In genomic region chr9:108808163-108808665, GRCm38 (mm10) we compare ENCODE assay signal across 8 mouse cellular contexts. TPM values are rescaled to one million over a fixed set of nuclear protein-coding genes. Genes with fewer than 3 reads are reported as not detected.
DNase-seq lines count a peak whose midpoint lies in the region; ATAC-seq lines count a peak whose summit lies in the region.

TSS of gene Nckipsd (plus strand) at chr9:108808368.

- peak within 1 kb of the TSS; percentile 80 for H3K4me2 ChIP-seq in heart, embryonic 12.5 days
- H3K4me2 ChIP-seq in kidney, embryonic 16.5 days (replicated peaks; ENCODE audit: low read depth, low read length): peak within 1 kb of the TSS; percentile 90

- no peaks in the 10 kb centered on the region for H3K9me3 ChIP-seq in heart, embryonic 12.5 days (replicated peaks)
- H3K9me3 ChIP-seq in kidney, embryonic 16.5 days (ENCODE audit: low read length): no peaks in the 10 kb centered on the region

- H3K4me1 ChIP-seq in brown adipose tissue, adult 24 weeks (ENCODE audit: control insufficient read depth, insufficient read depth, insufficient read length, low read length): peaks cover 4% of the 10 kb centered on the region; the same call in 1 of the 2 replicates
- H3K4me1 ChIP-seq in heart, embryonic 12.5 days (replicated peaks): peaks cover 43% of the 10 kb centered on the region
- H3K4me1 ChIP-seq in kidney, embryonic 16.5 days (ENCODE audit: insufficient read depth, low read length): peaks cover 20% of the 10 kb centered on the region

- H3K36me3 ChIP-seq in heart, embryonic 12.5 days: peaks cover 63% of the 10 kb centered on the region
- H3K36me3 ChIP-seq in kidney, embryonic 16.5 days (ENCODE audit: insufficient read depth, low read length): peaks cover 36% of the 10 kb centered on the region

- WGBS in heart, embryonic 12.5 days: under 1% methylated on average over 62 of the region's 62 CpGs
- 0% methylated on average over 24 of the region's 62 CpGs for WGBS in kidney, embryonic 16.5 days

- DNase-seq in CD4-positive helper T cell, adult 2 months (ENCODE audit: low read depth, low spot score): peak; percentile 94
- peak; percentile 98 for DNase-seq in liver
- DNase-seq in monocyte, adult 2 months (ENCODE audit: low read depth in 1 of 2, low spot score in 2 of 2): peak; percentile 81 to 87
- DNase-seq in spleen, postnatal 14 days (ENCODE audit: low spot score in 2 of 2): peak; percentile 97 to 98

- peak within 1 kb of the TSS; percentile 35 for H3K27ac ChIP-seq in brown adipose tissue, adult 24 weeks (replicated peaks; ENCODE audit: low read depth, low read length)
- H3K27ac ChIP-seq in heart, embryonic 12.5 days (ENCODE audit: poor library complexity, severe bottlenecking): peak within 1 kb of the TSS; percentile 3; the same call in 1 of the 2 replicates
- H3K27ac ChIP-seq in kidney, embryonic 16.5 days (ENCODE audit: low read length): peak within 1 kb of the TSS; percentile 59

- peak within 1 kb of the TSS; percentile 91 for H3K4me3 ChIP-seq in brown adipose tissue, adult 24 weeks (ENCODE audit: insufficient read depth, low read depth, low read length)
- H3K4me3 ChIP-seq in heart, embryonic 12.5 days: peak within 1 kb of the TSS; percentile 61
- peak within 1 kb of the TSS; percentile 81 for H3K4me3 ChIP-seq in kidney, embryonic 16.5 days (ENCODE audit: low read length)

- no peaks in the 10 kb centered on the region for H3K27me3 ChIP-seq in heart, embryonic 12.5 days (replicated peaks)
- H3K27me3 ChIP-seq in kidney, embryonic 16.5 days (ENCODE audit: insufficient read depth, low read length): no peaks in the 10 kb centered on the region

- peak within 1 kb of the TSS; percentile 75 for H3K9ac ChIP-seq in heart, embryonic 12.5 days
- peak within 1 kb of the TSS; percentile 89 for H3K9ac ChIP-seq in kidney, embryonic 16.5 days (replicated peaks; ENCODE audit: low read length)

- ATAC-seq in erythroid progenitor cell, adult 5-6 weeks (replicated peaks; ENCODE audit: low FRiP score, poor library complexity, severe bottlenecking): peak; percentile 75
- ATAC-seq in heart, embryonic 12.5 days (ENCODE audit: insufficient number of reproducible peaks, low FRiP score): peak; percentile 89
- ATAC-seq in kidney, embryonic 16.5 days (ENCODE audit: low FRiP score, low TSS enrichment): peak; percentile 90

RNA-seq across cellular contexts. Expression of gene Nckipsd, which starts in this region (rescaled TPM):
- polyA plus RNA-seq in brown adipose tissue, adult 24 weeks (2012; ENCODE audit: insufficient read depth, insufficient read length, missing spikeins): 3.9 and 6.4 TPM in 2 replicates
- total RNA-seq in erythroid progenitor cell, adult 5-6 weeks (2015; ENCODE audit: low replicate concordance): 2.9 and 6.1 TPM in 2 replicates
- 9.8 and 20.6 TPM in 2 replicates for total RNA-seq in erythroid progenitor cell, adult 5-6 weeks (2017; ENCODE audit: low replicate concordance)
- polyA plus RNA-seq in heart, embryonic 12.5 days (2016; fragmentation: Nextera tagmentation; extraction: Ambion mirVana): 8.9 and 9.2 TPM in 2 replicates
- 17.7 and 23.6 TPM in 2 replicates for polyA plus RNA-seq in kidney, embryonic 16.5 days (2015; fragmentation: Nextera tagmentation; extraction: Ambion mirVana)

Comparison
In these comparisons a context has a peak if more than half of its experiments do, and no peak if none do; other contexts are left out.
1. Peak in every context shown above with its lines: DNase-seq, ATAC-seq, H3K4me3 ChIP-seq and H3K27ac ChIP-seq.
2. H3K27ac ChIP-seq: peak in every context shown above with its lines; median percentile 59 in kidney, embryonic 16.5 days; 35 in brown adipose tissue, adult 24 weeks; 3 in heart, embryonic 12.5 days.